Mouse (Mus musculus) hindbrain, embryonic 13.5 days (tissue): ENCODE data around the gene Tubgcp6. TPM values are rescaled to one million over a fixed set of nuclear protein-coding genes. Genes with fewer than 3 reads are reported as not detected.

Source experiments
- ATAC-seq: fragments of 200-750 bp; cut with Nextera tagmentation; 2 replicates; pipeline ENCODE4 v1.8.0; 2017; ENCODE audit warnings: moderate TSS enrichment; ENCODE audit not compliant: low FRiP score
- H3K27ac ChIP-seq: fragments of 300-500 bp; sonication (generic); 2 replicates; pipeline ENCODE4 v1.5.1; 2015; ENCODE audit warnings: inconsistent platforms, mild to moderate bottlenecking, moderate library complexity
- H3K27me3 ChIP-seq: fragments of 300-500 bp; sonication (generic); 2 replicates; pipeline ENCODE4 v1.6.1; 2015; ENCODE audit warnings: mild to moderate bottlenecking, inconsistent platforms
- H3K36me3 ChIP-seq: fragments of 300-500 bp; sonication (generic); 2 replicates; pipeline ENCODE4 v1.6.1; 2015; ENCODE audit warnings: mild to moderate bottlenecking, inconsistent platforms
- H3K4me1 ChIP-seq: fragments of 300-500 bp; sonication (generic); replicated peaks from 2 replicates; pipeline ENCODE4 v1.6.1; 2015; ENCODE audit warnings: inconsistent platforms
- H3K4me2 ChIP-seq: fragments of 300-500 bp; sonication (generic); 2 replicates; pipeline ENCODE4 v1.6.1; 2015; ENCODE audit warnings: inconsistent platforms, mild to moderate bottlenecking, moderate library complexity
- H3K4me3 ChIP-seq: fragments of 300-500 bp; sonication (generic); 2 replicates; pipeline ENCODE4 v1.5.1; 2015; ENCODE audit warnings: mild to moderate bottlenecking, inconsistent platforms
- H3K9ac ChIP-seq: fragments of 300-500 bp; sonication (generic); 2 replicates; pipeline ENCODE4 v1.6.1; 2015; ENCODE audit warnings: mild to moderate bottlenecking, inconsistent platforms
- H3K9me3 ChIP-seq: fragments of 300-500 bp; sonication (generic); 2 replicates; pipeline ENCODE4 v1.6.1; 2016; ENCODE audit warnings: inconsistent platforms
- WGBS: fragments of 180-500 bp; shearing (Covaris S2); methylation state at CpG from one replicate; pipeline ENCODE4 v1.1.7; 2015; 5-methylcytosine and 5-hydroxymethylcytosine counted together
- polyA plus RNA-seq: library from polyadenylated mRNA; unstranded; fragments of >200 nt; fragmentation: Nextera tagmentation; extraction: Ambion mirVana; gene quantifications from 2 replicates; pipeline ENCODE4 v1.2.1, GENCODE M21; 2015

Gene Tubgcp6
- polyA plus RNA-seq = 17.5 and 18.9 TPM in 2 replicates

GRCm38 (mm10) chr15:89122649-89123366, at the start of gene Tubgcp6:
TSS of gene Tubgcp6 (minus strand) at chr15:89123112.
- Histone ChIP-seq H3K36me3 (peaks cover 21% of the 10 kb centered on the region), H3K27ac (peak within 1 kb of the TSS; percentile 92), H3K9ac (peak within 1 kb of the TSS; percentile 87), H3K4me3 (peak within 1 kb of the TSS; percentile 86), H3K4me1 (peaks cover 53% of the 10 kb centered on the region), H3K9me3 (no peaks in the 10 kb centered on the region), H3K27me3 (no peaks in the 10 kb centered on the region), H3K4me2 (peak within 1 kb of the TSS; percentile 97)
- WGBS = under 1% methylated on average over 47 of the region's 47 CpGs
- ATAC-seq = peak; percentile 84

- Histone ChIP-seq H3K4me2 (peak overlapping the region; percentile 99), H3K9me3 (no peaks in the 10 kb centered on the region), H3K4me3 (peak overlapping the region; percentile 57), H3K4me1 (peaks cover 82% of the 10 kb centered on the region), H3K27me3 (0 out of 2 replicates have a peak, but pooled peaks cover 3% of the 10 kb centered on the region), H3K27ac (peak overlapping the region; percentile 83), H3K36me3 (peaks cover 26% of the 10 kb centered on the region), H3K9ac (peak overlapping the region; percentile 80)
- no peak for ATAC-seq
- WGBS = 28% methylated on average over 17 of the region's 17 CpGs
Measured at GRCm38 (mm10) chr15:89172276-89172935, 49.5 kb upstream of the Tubgcp6 start.

GRCm38 (mm10) chr15:89171526-89172051, 48.7 kb upstream of the Tubgcp6 start:
- WGBS = 89% methylated on average over 5 of the region's 5 CpGs
- H3K9me3 ChIP-seq = no peaks in the 10 kb centered on the region
- H3K4me2 ChIP-seq = no peak overlapping the region
- no peak overlapping the region for H3K27ac ChIP-seq
- peaks cover 73% of the 10 kb centered on the region for H3K4me1 ChIP-seq
- H3K9ac ChIP-seq = peak overlapping the region; percentile 80; the same call in 1 of the 2 replicates
- H3K27me3 ChIP-seq = 0 out of 2 replicates have a peak, but pooled peaks cover 3% of the 10 kb centered on the region
- H3K36me3 ChIP-seq = peaks cover 35% of the 10 kb centered on the region
- no peak overlapping the region for H3K4me3 ChIP-seq
- no peak for ATAC-seq

- Histone ChIP-seq H3K4me3 (no peak overlapping the region), H3K4me1 (peaks cover 58% of the 10 kb centered on the region), H3K36me3 (peaks cover 49% of the 10 kb centered on the region), H3K9ac (peak overlapping the region; percentile 46), H3K9me3 (no peaks in the 10 kb centered on the region), H3K4me2 (no peak overlapping the region), H3K27ac (peak overlapping the region; percentile 58; the same call in 1 of the 2 replicates), H3K27me3 (0 out of 2 replicates have a peak, but pooled peaks cover 3% of the 10 kb centered on the region)
- 64% methylated on average over 3 of the region's 3 CpGs for WGBS
- ATAC-seq = no peak
Measured at GRCm38 (mm10) chr15:89170102-89170501, 47.2 kb upstream of the Tubgcp6 start.

GRCm38 (mm10) chr15:89169431-89169830, 46.5 kb upstream of the Tubgcp6 start:
- peak; percentile 41; the same call in 1 of the 2 replicates for ATAC-seq
- WGBS = 7% methylated on average over 10 of the region's 10 CpGs
- peak overlapping the region; percentile 46; the same call in 1 of the 2 replicates for H3K9ac ChIP-seq

GRCm38 (mm10) chr15:89168922-89169321, 46.0 kb upstream of the Tubgcp6 start:
- 0 out of 2 replicates have a peak overlapping the region, but pooled peaks have one; percentile 30 for H3K9ac ChIP-seq
- peaks cover 47% of the 10 kb centered on the region for H3K4me1 ChIP-seq
- no peaks in the 10 kb centered on the region for H3K9me3 ChIP-seq
- H3K27ac ChIP-seq = peak overlapping the region; percentile 58
- H3K36me3 ChIP-seq = peaks cover 61% of the 10 kb centered on the region
- no peaks in the 10 kb centered on the region for H3K27me3 ChIP-seq
- ATAC-seq = no peak
- H3K4me2 ChIP-seq = peak overlapping the region; percentile 16; the same call in 1 of the 2 replicates
- 58% methylated on average over 10 of the region's 10 CpGs for WGBS
- no peak overlapping the region for H3K4me3 ChIP-seq

More at GRCm38 (mm10) chr15:89169431-89169830, 46.5 kb upstream of the Tubgcp6 start:
- peak overlapping the region; percentile 58 for H3K27ac ChIP-seq
- H3K4me3 ChIP-seq = no peak overlapping the region
- peak overlapping the region; percentile 16; the same call in 1 of the 2 replicates for H3K4me2 ChIP-seq
- H3K27me3 ChIP-seq = no peaks in the 10 kb centered on the region
- H3K4me1 ChIP-seq = peaks cover 52% of the 10 kb centered on the region
- H3K9me3 ChIP-seq = no peaks in the 10 kb centered on the region
- H3K36me3 ChIP-seq = peaks cover 56% of the 10 kb centered on the region

GRCm38 (mm10) chr15:89165478-89165877, 42.6 kb upstream of the Tubgcp6 start:
- no peak overlapping the region for H3K4me3 ChIP-seq
- no peak for ATAC-seq
- H3K36me3 ChIP-seq = peaks cover 95% of the 10 kb centered on the region
- H3K27ac ChIP-seq = no peak overlapping the region
- no peaks in the 10 kb centered on the region for H3K27me3 ChIP-seq
- H3K4me1 ChIP-seq = peaks cover 18% of the 10 kb centered on the region
- no peak overlapping the region for H3K9ac ChIP-seq
- no peak overlapping the region for H3K4me2 ChIP-seq
- 96% methylated on average over 12 of the region's 12 CpGs for WGBS
- no peaks in the 10 kb centered on the region for H3K9me3 ChIP-seq

- H3K4me1 ChIP-seq = no peaks in the 10 kb centered on the region
- H3K27me3 ChIP-seq = no peaks in the 10 kb centered on the region
- no peak overlapping the region for H3K4me3 ChIP-seq
- no peak overlapping the region for H3K4me2 ChIP-seq
- H3K27ac ChIP-seq = no peak overlapping the region
- peaks cover 100% of the 10 kb centered on the region for H3K36me3 ChIP-seq
- no peak overlapping the region for H3K9ac ChIP-seq
- H3K9me3 ChIP-seq = no peaks in the 10 kb centered on the region
- no peak for ATAC-seq
- WGBS = 97% methylated on average over 8 of the region's 9 CpGs
Measured at GRCm38 (mm10) chr15:89161397-89161796, 38.5 kb upstream of the Tubgcp6 start.

GRCm38 (mm10) chr15:89158516-89158915, 35.6 kb upstream of the Tubgcp6 start:
- 93% methylated on average over 16 of the region's 16 CpGs for WGBS

GRCm38 (mm10) chr15:89157954-89158353, 35.0 kb upstream of the Tubgcp6 start:
- ATAC-seq = no peak
- 61% methylated on average over 7 of the region's 7 CpGs for WGBS

More at GRCm38 (mm10) chr15:89158516-89158915, 35.6 kb upstream of the Tubgcp6 start:
- Histone ChIP-seq H3K4me1 (no peaks in the 10 kb centered on the region), H3K36me3 (peaks cover 100% of the 10 kb centered on the region), H3K9ac (no peak overlapping the region), H3K4me2 (no peak overlapping the region), H3K9me3 (no peaks in the 10 kb centered on the region), H3K27me3 (no peaks in the 10 kb centered on the region), H3K27ac (no peak overlapping the region), H3K4me3 (no peak overlapping the region)
- no peak for ATAC-seq

GRCm38 (mm10) chr15:89152312-89152711, 29.4 kb upstream of the Tubgcp6 start:
- ATAC-seq = 0 out of 2 replicates have a peak, but pooled peaks have one; percentile 17
- Histone ChIP-seq H3K27me3 (no peaks in the 10 kb centered on the region), H3K4me3 (no peak overlapping the region), H3K9ac (peak overlapping the region; percentile 46; the same call in 1 of the 2 replicates), H3K4me2 (no peak overlapping the region), H3K4me1 (peaks cover 37% of the 10 kb centered on the region), H3K36me3 (peaks cover 41% of the 10 kb centered on the region), H3K9me3 (no peaks in the 10 kb centered on the region), H3K27ac (peak overlapping the region; percentile 58)

More at GRCm38 (mm10) chr15:89157954-89158353, 35.0 kb upstream of the Tubgcp6 start:
- H3K9me3 ChIP-seq = no peaks in the 10 kb centered on the region
- no peak overlapping the region for H3K27ac ChIP-seq
- no peak overlapping the region for H3K4me2 ChIP-seq
- H3K4me3 ChIP-seq = no peak overlapping the region
- peaks cover 98% of the 10 kb centered on the region for H3K36me3 ChIP-seq
- no peaks in the 10 kb centered on the region for H3K4me1 ChIP-seq
- H3K27me3 ChIP-seq = no peaks in the 10 kb centered on the region
- no peak overlapping the region for H3K9ac ChIP-seq

GRCm38 (mm10) chr15:89150041-89150390, 27.1 kb upstream of the Tubgcp6 start:
- WGBS = 3% methylated on average over 13 of the region's 13 CpGs
- ATAC-seq = 0 out of 2 replicates have a peak, but pooled peaks have one; percentile 8
- peaks cover 3% of the 10 kb centered on the region; the same call in 1 of the 2 replicates for H3K27me3 ChIP-seq
- peak overlapping the region; percentile 93 for H3K9ac ChIP-seq
- peaks cover 56% of the 10 kb centered on the region for H3K4me1 ChIP-seq
- peaks cover 28% of the 10 kb centered on the region for H3K36me3 ChIP-seq
- peak overlapping the region; percentile 94 for H3K27ac ChIP-seq
- H3K4me3 ChIP-seq = peak overlapping the region; percentile 75
- peak overlapping the region; percentile 75 for H3K4me2 ChIP-seq
- H3K9me3 ChIP-seq = no peaks in the 10 kb centered on the region
